Mouse (Mus musculus) fat pad, adult 2 months (tissue): ENCODE measurements around the gene Tmem95.

Experiments used
- DNase-seq: peaks from one replicate; pipeline ENCODE4 v3.0.0-alpha.2; 2011; ENCODE audit warnings: low read depth, low spot score; ENCODE audit errors: extremely low read depth

Gene Tmem95

GRCm38 (mm10) chr11:69849128-69849527, 28.7 kb downstream of the Tmem95 start:
- no peak for DNase-seq

GRCm38 (mm10) chr11:69848021-69848420, 29.8 kb downstream of the Tmem95 start:
- no peak for DNase-seq

- no peak for DNase-seq
Measured at GRCm38 (mm10) chr11:69846738-69847688, 30.8 kb downstream of the Tmem95 start.

- DNase-seq, result no peak
Measured at GRCm38 (mm10) chr11:69846198-69846680, 31.6 kb downstream of the Tmem95 start, which contains the start of gene Plscr3. Plscr3 (plus strand) TSS chr11:69846376.

- DNase-seq, result no peak
Measured at GRCm38 (mm10) chr11:69838714-69839104, 39.1 kb downstream of the Tmem95 start.

GRCm38 (mm10) chr11:69837952-69838713, 39.7 kb downstream of the Tmem95 start, which contains the start of gene Tmem256:
Tmem256 (plus strand) TSS chr11:69838514.
- peak; percentile 91 for DNase-seq

DNA sequence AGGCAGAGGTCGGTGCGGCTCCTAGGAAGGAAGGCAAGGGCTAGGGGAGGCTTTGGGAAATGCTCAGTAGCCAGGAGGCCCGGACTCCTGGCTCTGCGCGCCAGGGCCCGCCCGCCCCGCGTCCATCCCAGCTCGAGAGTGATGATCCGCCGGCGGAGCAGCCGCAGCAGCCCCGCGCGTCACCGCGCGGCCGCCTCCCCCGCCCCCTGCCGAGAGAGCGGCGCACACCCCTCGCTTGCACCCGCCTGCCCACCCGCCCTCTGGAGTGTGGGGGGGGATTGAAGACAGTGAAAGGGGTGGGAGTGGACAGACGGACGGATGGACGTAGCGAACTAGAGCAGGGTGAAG, 40.2 kb downstream of the Tmem95 start, which contains the start of gene Nlgn2:
TSS of gene Nlgn2 (minus strand) at position 181 of the 348 bp plus-strand sequence.
- DNase-seq, result no peak

- no peak for DNase-seq
Measured at GRCm38 (mm10) chr11:69836703-69837576, 40.9 kb downstream of the Tmem95 start.

- DNase-seq, result no peak
Measured at GRCm38 (mm10) chr11:69835966-69836335, 41.9 kb downstream of the Tmem95 start.

DNA sequence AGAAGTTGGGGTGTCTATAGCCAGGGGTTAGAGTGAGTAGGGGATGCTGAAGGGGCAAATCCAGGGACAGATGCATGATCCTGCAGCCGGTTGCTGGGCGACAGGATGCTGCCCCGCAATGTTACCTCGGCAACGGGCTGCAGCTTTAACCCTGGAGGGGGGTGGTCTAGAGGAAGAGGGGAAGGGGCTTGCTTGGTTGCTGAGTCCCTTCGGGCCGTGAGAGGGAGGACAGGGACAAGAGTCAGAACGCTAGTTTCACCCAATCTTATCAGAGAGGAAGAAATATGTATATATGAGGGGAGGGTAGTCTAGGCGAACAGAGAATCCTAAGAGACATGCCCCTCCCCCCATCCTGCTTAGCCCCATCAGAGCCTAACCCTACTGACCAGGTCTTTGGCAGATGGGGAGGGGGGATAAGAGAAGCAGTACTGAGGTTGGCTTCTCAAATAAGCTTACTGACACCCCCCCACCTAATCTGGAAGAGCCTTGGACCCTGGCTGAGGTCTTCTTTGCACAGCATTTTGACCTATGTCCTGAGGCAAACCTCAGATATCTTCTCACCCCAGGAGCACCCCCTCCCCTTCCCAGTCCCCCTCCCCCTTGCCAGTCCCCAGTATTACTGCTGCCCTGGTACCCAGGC, 42.4 kb downstream of the Tmem95 start:
- no peak for DNase-seq

DNA sequence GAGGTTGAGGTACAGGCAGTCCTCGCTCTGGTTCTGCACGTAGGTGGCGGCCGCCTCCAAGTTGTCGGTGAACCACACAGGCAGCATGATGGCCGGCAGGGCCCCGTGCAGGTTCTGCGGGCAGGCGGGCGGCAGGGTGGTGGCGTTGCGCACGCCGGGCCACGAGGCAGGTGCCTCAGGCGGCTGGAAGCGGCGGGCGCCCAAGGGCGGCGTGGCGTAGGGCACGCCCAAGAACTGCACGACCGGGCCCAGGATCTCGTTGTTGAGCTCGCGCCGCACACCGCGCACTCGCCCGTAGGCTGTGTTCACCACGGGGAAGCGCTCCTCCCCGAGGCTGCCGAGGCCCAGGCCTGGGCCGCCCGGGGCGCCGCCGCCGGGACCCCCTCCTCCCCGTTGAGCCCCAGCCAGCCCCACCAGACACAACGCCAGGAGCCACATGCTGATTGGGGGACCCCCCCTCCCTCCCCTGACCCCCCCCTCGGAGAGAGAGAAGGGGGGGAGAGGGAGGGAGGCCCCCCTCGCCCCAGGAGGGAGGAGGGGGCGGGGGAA, 43.7 kb downstream of the Tmem95 start:
- no peak for DNase-seq

GRCm38 (mm10) chr11:69833554-69833953, 44.3 kb downstream of the Tmem95 start:
- DNase-seq, result no peak

GRCm38 (mm10) chr11:69828832-69829231, 49.0 kb downstream of the Tmem95 start:
- no peak for DNase-seq
